Mouse (Mus musculus): ENCODE measurements at regions not wholly inside any gene's neighbourhood (a gene's known extent, or its start where the extent isn't known, plus 50 kb on each side); places are given as distances from the start of the nearest gene placed in this dataset.

DNA sequence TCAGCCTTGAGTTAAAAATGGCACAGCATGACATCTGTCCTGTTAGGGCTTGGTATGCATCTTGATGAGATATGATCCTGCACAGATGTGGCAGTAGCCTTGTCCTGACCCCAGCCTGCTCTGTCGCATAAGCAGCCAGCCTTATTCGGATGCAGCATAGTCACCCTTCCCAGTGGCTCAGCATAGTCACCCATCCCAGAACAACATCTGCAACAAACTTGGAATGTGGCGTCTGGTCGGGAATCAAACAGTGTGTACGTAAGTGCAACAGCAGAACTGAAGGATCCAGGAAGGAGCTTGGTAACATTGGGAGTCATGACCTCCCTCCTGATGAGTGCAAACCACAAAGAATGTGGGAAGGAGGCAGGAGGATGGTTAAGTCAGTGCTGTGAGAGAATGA, 171.7 kb downstream of the Cdca7 start:
- no peak for TF ChIP-seq CTCF (IDR thresholded peaks at IDR 0.05; ENCODE audit: control insufficient read depth, insufficient read depth, insufficient replicate concordance, low read depth, low read length)
- no peak for TF ChIP-seq POLR2A (IDR thresholded peaks at IDR 0.05; ENCODE audit: control insufficient read depth, low read depth, low read length)

Data from testis, adult 2 months (tissue).